Comparison of ENCODE assay signal across 13 mouse cellular contexts in the genomic region with DNA sequence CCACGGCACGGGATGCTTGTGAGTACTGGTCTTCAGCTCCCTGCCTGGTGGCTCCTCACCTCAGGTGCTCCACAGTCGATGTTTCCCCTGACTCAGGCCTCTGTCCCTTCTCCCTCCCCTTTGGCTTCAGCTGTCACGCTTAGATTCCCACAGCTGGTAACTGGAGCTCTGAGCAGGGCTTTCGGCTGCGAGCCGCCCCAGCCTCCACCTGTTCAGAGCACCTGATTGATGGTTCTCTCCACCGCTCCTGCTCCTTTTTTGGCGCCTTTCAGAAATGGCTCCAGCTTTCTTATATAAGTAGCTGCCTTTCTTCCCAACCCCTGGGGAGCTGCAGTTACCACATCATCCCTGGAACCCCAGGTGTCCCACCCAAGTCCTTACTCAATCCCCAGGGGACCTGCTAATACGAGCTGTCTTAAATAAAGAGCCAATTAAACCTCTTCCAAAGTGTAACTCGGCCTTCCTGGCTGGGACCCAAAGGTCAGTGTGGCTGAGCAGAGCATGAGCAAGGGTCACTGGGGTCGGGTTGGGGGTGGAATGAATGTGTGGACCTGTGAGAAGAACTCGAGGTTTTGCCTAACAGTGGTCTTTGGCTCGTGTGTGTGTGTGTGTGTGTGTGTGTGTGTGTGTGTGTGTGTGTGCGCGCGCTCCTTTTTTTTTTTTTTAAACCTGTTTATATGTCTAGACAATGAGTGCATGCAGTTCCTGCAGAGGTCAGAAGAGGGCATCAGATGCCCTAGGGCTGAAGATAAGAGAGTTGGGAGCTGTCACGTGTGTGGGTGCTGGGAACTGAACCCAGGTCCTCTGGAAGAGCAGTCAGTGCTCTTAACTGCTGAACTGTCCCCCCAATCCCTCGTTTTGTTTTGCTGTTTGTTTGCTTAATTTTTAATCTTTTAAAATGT. TPM values are rescaled to one million over a fixed set of nuclear protein-coding genes. Genes with fewer than 3 reads are reported as not detected.
DNase-seq lines count a peak whose midpoint lies in the region; ATAC-seq lines count a peak whose summit lies in the region.
"Had no signal": no experiment of that assay in that cellular context is flagged by ENCODE, and none has a peak within 500 bp of the region (broad histone marks: within the 10 kb centered on the region; RNA-seq: fewer than 3 reads in every experiment).

No protein-coding gene starts in this region.

- no peak overlapping the region for H3K4me2 ChIP-seq in limb, embryonic 11.5 days (ENCODE audit: low read depth, severe bottlenecking)
- no peak overlapping the region for H3K4me2 ChIP-seq in liver, embryonic 16.5 days (ENCODE audit: low read depth, low read length)
- no peak overlapping the region for H3K4me2 ChIP-seq in hindbrain, embryonic 12.5 days (replicated peaks)
- H3K4me2 ChIP-seq: forebrain, embryonic 12.5 days had no signal

- no peaks in the 10 kb centered on the region for H3K9me3 ChIP-seq in limb, embryonic 11.5 days (ENCODE audit: control insufficient read depth, low read length)
- H3K9me3 ChIP-seq in limb, embryonic 10.5 days (replicated peaks) = no peaks in the 10 kb centered on the region
- H3K9me3 ChIP-seq in embryonic facial prominence, embryonic 10.5 days = 0 out of 2 replicates have a peak, but pooled peaks cover 4% of the 10 kb centered on the region
- H3K9me3 ChIP-seq in liver, embryonic 16.5 days (replicated peaks; ENCODE audit: control insufficient read depth, low read length) = no peaks in the 10 kb centered on the region
- no peaks in the 10 kb centered on the region for H3K9me3 ChIP-seq in hindbrain, embryonic 12.5 days (replicated peaks)
- H3K9me3 ChIP-seq: forebrain, embryonic 12.5 days had no signal

- H3K27ac ChIP-seq in limb, embryonic 11.5 days (replicated peaks; ENCODE audit: low read depth, low read length) = no peak overlapping the region
- H3K27ac ChIP-seq in limb, embryonic 10.5 days = no peak overlapping the region
- no peak overlapping the region for H3K27ac ChIP-seq in embryonic facial prominence, embryonic 10.5 days (replicated peaks)
- no peak overlapping the region for H3K27ac ChIP-seq in liver, embryonic 16.5 days (ENCODE audit: low read length)
- H3K27ac ChIP-seq in hindbrain, embryonic 12.5 days = no peak overlapping the region
- H3K27ac ChIP-seq: forebrain, embryonic 12.5 days had no signal

- H3K27me3 ChIP-seq in limb, embryonic 11.5 days (ENCODE audit: control insufficient read depth, insufficient read depth, low read length) = no peaks in the 10 kb centered on the region
- no peaks in the 10 kb centered on the region for H3K27me3 ChIP-seq in limb, embryonic 10.5 days (ENCODE audit: low read depth, poor library complexity, severe bottlenecking)
- no peaks in the 10 kb centered on the region for H3K27me3 ChIP-seq in embryonic facial prominence, embryonic 10.5 days (replicated peaks; ENCODE audit: low read depth, poor library complexity, severe bottlenecking)
- H3K27me3 ChIP-seq in liver, embryonic 16.5 days (ENCODE audit: control insufficient read depth, insufficient read depth, low read depth, low read length) = no peaks in the 10 kb centered on the region
- H3K27me3 ChIP-seq in hindbrain, embryonic 12.5 days = no peaks in the 10 kb centered on the region
- H3K27me3 ChIP-seq: forebrain, embryonic 12.5 days had no signal

- H3K9ac ChIP-seq in limb, embryonic 11.5 days (ENCODE audit: low read length) = no peak overlapping the region
- no peak overlapping the region for H3K9ac ChIP-seq in liver, embryonic 16.5 days (ENCODE audit: low read depth, low read length)
- H3K9ac ChIP-seq in hindbrain, embryonic 12.5 days = no peak overlapping the region
- H3K9ac ChIP-seq: forebrain, embryonic 12.5 days had no signal

- ATAC-seq in limb, embryonic 11.5 days (ENCODE audit: insufficient number of reproducible peaks, low FRiP score, low TSS enrichment, low read depth) = no peak; the same call in 1 of the 2 replicates
- ATAC-seq in liver, embryonic 16.5 days (ENCODE audit: low read depth) = peak; percentile 65
- no peak for ATAC-seq in hindbrain, embryonic 12.5 days (ENCODE audit: low FRiP score)
- ATAC-seq: CD4-positive, CD25-positive, alpha-beta regulatory T cell, adult 4 months had no signal

- DNase-seq in limb, embryonic 11.5 days (ENCODE audit: low spot score) = peak; percentile 33
- no peak for DNase-seq in limb, embryonic 10.5 days (ENCODE audit: low spot score)
- DNase-seq in embryonic facial prominence, embryonic 10.5 days (ENCODE audit: low spot score) = peak; percentile 18
- peak; percentile 80 for DNase-seq in kidney, adult 9 months
- DNase-seq in layer of hippocampus, postnatal 36 days = no peak
- DNase-seq in heart, adult 9 months (ENCODE audit: low spot score in 2 of 2) = no peak
- DNase-seq: cerebellum, postnatal 25 days; heart, postnatal 14 days; thymus, adult 18-20 months had no signal

- H3K36me3 ChIP-seq in limb, embryonic 11.5 days (ENCODE audit: control insufficient read depth, insufficient read depth, low read length) = no peaks in the 10 kb centered on the region
- H3K36me3 ChIP-seq in limb, embryonic 10.5 days = peaks cover 10% of the 10 kb centered on the region
- H3K36me3 ChIP-seq in embryonic facial prominence, embryonic 10.5 days (replicated peaks) = peaks cover 12% of the 10 kb centered on the region
- no peaks in the 10 kb centered on the region for H3K36me3 ChIP-seq in liver, embryonic 16.5 days (ENCODE audit: control insufficient read depth, insufficient read depth)
- H3K36me3 ChIP-seq in hindbrain, embryonic 12.5 days = peaks cover 2% of the 10 kb centered on the region
- H3K36me3 ChIP-seq: forebrain, embryonic 12.5 days had no signal

- no peak overlapping the region for H3K4me3 ChIP-seq in limb, embryonic 11.5 days (ENCODE audit: low read depth, low read length)
- no peak overlapping the region for H3K4me3 ChIP-seq in limb, embryonic 10.5 days
- H3K4me3 ChIP-seq in embryonic facial prominence, embryonic 10.5 days = no peak overlapping the region
- H3K4me3 ChIP-seq in liver, embryonic 16.5 days (ENCODE audit: low read depth, low read length) = no peak overlapping the region
- H3K4me3 ChIP-seq in hindbrain, embryonic 12.5 days = no peak overlapping the region
- H3K4me3 ChIP-seq: forebrain, embryonic 12.5 days had no signal

- H3K4me1 ChIP-seq in limb, embryonic 11.5 days (ENCODE audit: control insufficient read depth, insufficient read depth, low read length) = no peaks in the 10 kb centered on the region
- H3K4me1 ChIP-seq in limb, embryonic 10.5 days = peaks cover 7% of the 10 kb centered on the region; the same call in 1 of the 2 replicates
- no peaks in the 10 kb centered on the region for H3K4me1 ChIP-seq in embryonic facial prominence, embryonic 10.5 days
- no peaks in the 10 kb centered on the region for H3K4me1 ChIP-seq in liver, embryonic 16.5 days (ENCODE audit: control insufficient read depth, low read depth, low read length)
- no peaks in the 10 kb centered on the region for H3K4me1 ChIP-seq in hindbrain, embryonic 12.5 days
- H3K4me1 ChIP-seq: forebrain, embryonic 12.5 days had no signal

- 62% methylated on average over 19 of the region's 19 CpGs for WGBS in limb, embryonic 11.5 days
- WGBS in limb, embryonic 10.5 days = 60% methylated on average over 19 of the region's 19 CpGs
- 65% methylated on average over 19 of the region's 19 CpGs for WGBS in embryonic facial prominence, embryonic 10.5 days
- 57% methylated on average over 19 of the region's 19 CpGs for WGBS in liver, embryonic 16.5 days (ENCODE audit: insufficient replicate concordance)
- 62% methylated on average over 19 of the region's 19 CpGs for WGBS in hindbrain, embryonic 12.5 days

RNA-seq across cellular contexts. Expression of gene Dyrk1b, which starts 24.2 kb away (rescaled TPM):
- polyA plus RNA-seq in limb, embryonic 11.5 days (2014; fragmentation: Nextera tagmentation; extraction: Ambion mirVana) = 19.2 and 20.1 TPM in 2 replicates
- polyA plus RNA-seq in limb, embryonic 10.5 days (2016; fragmentation: Nextera tagmentation; extraction: Ambion mirVana) = 13.4 and 21.0 TPM in 2 replicates
- 16.6 TPM in 2 replicates for polyA plus RNA-seq in embryonic facial prominence, embryonic 10.5 days (2016; fragmentation: Nextera tagmentation; extraction: Ambion mirVana)
- 2.1 and 2.7 TPM in 2 replicates for polyA plus RNA-seq in liver, embryonic 16.5 days (2015; fragmentation: Nextera tagmentation; extraction: Ambion mirVana)
- 21.5 and 21.7 TPM in 2 replicates for polyA plus RNA-seq in hindbrain, embryonic 12.5 days (2016; fragmentation: Nextera tagmentation; extraction: Ambion mirVana)
- total RNA-seq in layer of hippocampus, postnatal 36 days (2021) = 10 to 100 TPM; 45.7 to 52.4 TPM

RNA-seq across cellular contexts. Expression of gene Fbl, which starts 33.9 kb away (rescaled TPM):
- 55.7 and 56.1 TPM in 2 replicates for polyA plus RNA-seq in limb, embryonic 11.5 days (2014; fragmentation: Nextera tagmentation; extraction: Ambion mirVana)
- 166 and 214 TPM in 2 replicates for polyA plus RNA-seq in limb, embryonic 10.5 days (2016; fragmentation: Nextera tagmentation; extraction: Ambion mirVana)
- polyA plus RNA-seq in embryonic facial prominence, embryonic 10.5 days (2016; fragmentation: Nextera tagmentation; extraction: Ambion mirVana) = 171 and 181 TPM in 2 replicates
- 39.3 and 39.7 TPM in 2 replicates for polyA plus RNA-seq in liver, embryonic 16.5 days (2015; fragmentation: Nextera tagmentation; extraction: Ambion mirVana)
- polyA plus RNA-seq in hindbrain, embryonic 12.5 days (2016; fragmentation: Nextera tagmentation; extraction: Ambion mirVana) = 115 and 120 TPM in 2 replicates
- total RNA-seq in layer of hippocampus, postnatal 36 days (2021) = 10 to 100 TPM; 48.3 to 55.8 TPM

Comparison
In these comparisons a context has a peak if more than half of its experiments do, and no peak if none do; other contexts are left out.
1. DNase-seq: peak in limb, embryonic 11.5 days (single experiment), embryonic facial prominence, embryonic 10.5 days (single experiment) and kidney, adult 9 months (single experiment); none in limb, embryonic 10.5 days (single experiment), layer of hippocampus, postnatal 36 days (0 of 2) and heart, adult 9 months (0 of 2).